Comparison of ENCODE assay signal across 10 mouse cellular contexts in genomic region chr11:67772577-67772976, GRCm38 (mm10). TPM values are rescaled to one million over a fixed set of nuclear protein-coding genes. Genes with fewer than 3 reads are reported as not detected.
A peak's percentile ranks its signal among the peaks of the same experiment; 100 is the strongest.
DNase-seq lines count a peak whose midpoint lies in the region; ATAC-seq and TF ChIP-seq lines count a peak whose summit lies in the region.
"Had no signal": no experiment of that assay in that cellular context is flagged by ENCODE, and none has a peak within 500 bp of the region (broad histone marks: within the 10 kb centered on the region; RNA-seq: fewer than 3 reads in every experiment).

No protein-coding gene starts in this region.

- intact Hi-C loops in heart, adult 2 months (cut with DNase I), result no loop called here
- intact Hi-C loops in gastrocnemius, postnatal 36 days (cut with DNase I), result no loop called here

- H3K36me3 ChIP-seq in heart, adult 2 months (ENCODE audit: control insufficient read depth, insufficient read depth, low read length), result no peaks in the 10 kb centered on the region
- no peaks in the 10 kb centered on the region for H3K36me3 ChIP-seq in heart, embryonic 11.5 days (ENCODE audit: control insufficient read depth, insufficient read depth, low read length)
- no peaks in the 10 kb centered on the region for H3K36me3 ChIP-seq in forebrain, embryonic 13.5 days (ENCODE audit: poor library complexity, severe bottlenecking)
- no peaks in the 10 kb centered on the region for H3K36me3 ChIP-seq in midbrain, postnatal 0 days (ENCODE audit: insufficient read depth, low read length)
- H3K36me3 ChIP-seq: liver, embryonic 13.5 days had no signal

- no peak overlapping the region for H3K9ac ChIP-seq in heart, adult 2 months (ENCODE audit: low read depth, low read length)
- H3K9ac ChIP-seq in heart, embryonic 11.5 days (ENCODE audit: low read depth, low read length), result no peak overlapping the region
- H3K9ac ChIP-seq in forebrain, embryonic 13.5 days, result no peak overlapping the region
- no peak overlapping the region for H3K9ac ChIP-seq in midbrain, postnatal 0 days (replicated peaks; ENCODE audit: low read length, poor library complexity, severe bottlenecking)
- H3K9ac ChIP-seq: liver, embryonic 13.5 days had no signal

- no peak for TF ChIP-seq EP300 in heart, adult 2 months (IDR thresholded peaks at IDR 0.05; ENCODE audit: insufficient read depth, low read depth, low read length)

- H3K4me1 ChIP-seq in heart, adult 2 months (ENCODE audit: control insufficient read depth, insufficient read depth, low read length), result no peaks in the 10 kb centered on the region
- no peaks in the 10 kb centered on the region for H3K4me1 ChIP-seq in heart, embryonic 11.5 days (ENCODE audit: control insufficient read depth, insufficient read depth, low read length)
- H3K4me1 ChIP-seq in forebrain, embryonic 13.5 days, result peaks cover 9% of the 10 kb centered on the region
- no peaks in the 10 kb centered on the region for H3K4me1 ChIP-seq in midbrain, postnatal 0 days (ENCODE audit: insufficient read depth, low read length)
- H3K4me1 ChIP-seq: liver, embryonic 13.5 days had no signal

- H3K9me3 ChIP-seq in heart, embryonic 11.5 days (replicated peaks; ENCODE audit: control insufficient read depth, low read length), result no peaks in the 10 kb centered on the region
- H3K9me3 ChIP-seq in forebrain, embryonic 13.5 days (replicated peaks), result no peaks in the 10 kb centered on the region
- H3K9me3 ChIP-seq in midbrain, postnatal 0 days (ENCODE audit: low read length), result no peaks in the 10 kb centered on the region
- H3K9me3 ChIP-seq: liver, embryonic 13.5 days had no signal

- 16% methylated on average over 8 of the region's 8 CpGs for WGBS in heart, adult 2 months
- 27% methylated on average over 8 of the region's 8 CpGs for WGBS in heart, embryonic 11.5 days (ENCODE audit: insufficient replicate concordance)
- WGBS in forebrain, embryonic 13.5 days, result 23% methylated on average over 8 of the region's 8 CpGs
- 24% methylated on average over 8 of the region's 8 CpGs for WGBS in midbrain, postnatal 0 days

- H3K79me2 ChIP-seq in heart, adult 2 months (replicated peaks; ENCODE audit: control insufficient read depth, insufficient read depth, low read length), result no peaks in the 10 kb centered on the region

- TF ChIP-seq POLR2A in heart, adult 2 months (IDR thresholded peaks at IDR 0.05; ENCODE audit: insufficient read depth, low read depth, low read length), result no peak

- no peak overlapping the region for H3K4me2 ChIP-seq in heart, embryonic 11.5 days
- H3K4me2 ChIP-seq in forebrain, embryonic 13.5 days, result no peak overlapping the region
- H3K4me2 ChIP-seq in midbrain, postnatal 0 days (ENCODE audit: low read depth, low read length, poor library complexity, severe bottlenecking), result no peak overlapping the region
- H3K4me2 ChIP-seq: liver, embryonic 13.5 days had no signal

- ATAC-seq in heart, embryonic 11.5 days (replicated peaks; ENCODE audit: insufficient number of reproducible peaks, low FRiP score, low TSS enrichment), result no peak
- peak; percentile 75; the same call in 1 of the 2 replicates for ATAC-seq in forebrain, embryonic 13.5 days
- ATAC-seq in midbrain, postnatal 0 days (ENCODE audit: low FRiP score), result no peak

- DNase-seq in heart, adult 2 months, result no peak
- DNase-seq in 3T3-L1 (ENCODE audit: low read depth, low spot score), result peak; percentile 60
- peak; percentile 42 for DNase-seq in adrenal gland, postnatal 25 days
- DNase-seq in layer of hippocampus, adult 8-10 months (ENCODE audit: low spot score in 2 of 2), result peak; percentile 61 to 72
- DNase-seq in midbrain, postnatal 0 days (ENCODE audit: low spot score), result peak; percentile 89
- no peak for DNase-seq in gastrocnemius, postnatal 36 days
- DNase-seq: liver, embryonic 13.5 days had no signal

- no peak overlapping the region for H3K4me3 ChIP-seq in heart, adult 2 months
- no peak overlapping the region for H3K4me3 ChIP-seq in heart, embryonic 11.5 days (ENCODE audit: low read depth, low read length)
- H3K4me3 ChIP-seq in forebrain, embryonic 13.5 days, result no peak overlapping the region
- no peak overlapping the region for H3K4me3 ChIP-seq in midbrain, postnatal 0 days (ENCODE audit: low read depth, low read length)
- H3K4me3 ChIP-seq: liver, embryonic 13.5 days had no signal

- H3K27me3 ChIP-seq in heart, adult 2 months (ENCODE audit: control insufficient read depth, insufficient read depth, low read length), result no peaks in the 10 kb centered on the region
- no peaks in the 10 kb centered on the region for H3K27me3 ChIP-seq in heart, embryonic 11.5 days (ENCODE audit: control insufficient read depth, insufficient read depth, low read length)
- no peaks in the 10 kb centered on the region for H3K27me3 ChIP-seq in forebrain, embryonic 13.5 days
- H3K27me3 ChIP-seq in midbrain, postnatal 0 days (ENCODE audit: insufficient read depth, low read length), result no peaks in the 10 kb centered on the region

- TF ChIP-seq CTCF in heart, adult 2 months (IDR thresholded peaks at IDR 0.05), result peak; percentile 37
- TF ChIP-seq CTCF in midbrain, postnatal 0 days (IDR thresholded peaks at IDR 0.05), result peak; percentile 78

- H3K27ac ChIP-seq in heart, adult 2 months, result no peak overlapping the region
- no peak overlapping the region for H3K27ac ChIP-seq in heart, embryonic 11.5 days (ENCODE audit: low read depth, low read length)
- H3K27ac ChIP-seq in forebrain, embryonic 13.5 days, result no peak overlapping the region
- H3K27ac ChIP-seq in midbrain, postnatal 0 days (ENCODE audit: low read depth, low read length), result no peak overlapping the region
- H3K27ac ChIP-seq: liver, embryonic 13.5 days had no signal

RNA-seq across cellular contexts. Expression of gene Glp2r, which starts 1.6 kb away (rescaled TPM):
- total RNA-seq in heart, adult 2 months (2021), result not detected
- not detected in 2 replicates for polyA plus RNA-seq in heart, adult 2 months (2012; rRNA removed)
- polyA plus RNA-seq in heart, embryonic 11.5 days (2014; fragmentation: Nextera tagmentation; extraction: Ambion mirVana), result 0.03 TPM in 1 of 2 replicates, not detected in the other
- total RNA-seq in adrenal gland, postnatal 25 days (2021), result not detected in 2 replicates
- 0.05 TPM in 1 of 2 replicates, not detected in the other for polyA plus RNA-seq in forebrain, embryonic 13.5 days (2015; fragmentation: Nextera tagmentation; extraction: Ambion mirVana)
- 1 to 10 TPM; 1.7 to 2.2 (median 1.8) TPM for total RNA-seq in layer of hippocampus, adult 8-10 months (2022)
- 0.11 TPM in 1 of 2 replicates, not detected in the other for total RNA-seq in midbrain, postnatal 0 days (2014; rRNA removed)
- 0.07 and 0.15 TPM in 2 replicates for polyA plus RNA-seq in midbrain, postnatal 0 days (2015; fragmentation: Nextera tagmentation; extraction: Ambion mirVana)
- total RNA-seq in gastrocnemius, postnatal 36 days (2021), result under 1 TPM; 0.13 to 0.37 TPM
- total RNA-seq: MEL had no signal

RNA-seq across cellular contexts. Expression of gene Gsg1l2, which starts 1.8 kb away (rescaled TPM):
- not detected for total RNA-seq in heart, adult 2 months (2021)
- not detected in 2 replicates for polyA plus RNA-seq in heart, adult 2 months (2012; rRNA removed)
- polyA plus RNA-seq in heart, embryonic 11.5 days (2014; fragmentation: Nextera tagmentation; extraction: Ambion mirVana), result not detected in 2 replicates
- not detected in 2 replicates for total RNA-seq in adrenal gland, postnatal 25 days (2021)
- polyA plus RNA-seq in forebrain, embryonic 13.5 days (2015; fragmentation: Nextera tagmentation; extraction: Ambion mirVana), result not detected in 2 replicates
- not detected for total RNA-seq in layer of hippocampus, adult 8-10 months (2022)
- total RNA-seq in midbrain, postnatal 0 days (2014; rRNA removed), result not detected in 2 replicates
- not detected in 2 replicates for polyA plus RNA-seq in midbrain, postnatal 0 days (2015; fragmentation: Nextera tagmentation; extraction: Ambion mirVana)
- not detected for total RNA-seq in gastrocnemius, postnatal 36 days (2021)
- total RNA-seq: MEL had no signal
- polyA plus RNA-seq: liver, embryonic 13.5 days had no signal

RNA-seq across cellular contexts. Expression of gene Dhrs7c, which starts 25.4 kb away (rescaled TPM):
- total RNA-seq in heart, adult 2 months (2021), result 100 to 1,000 TPM; 178 to 217 TPM
- polyA plus RNA-seq in heart, adult 2 months (2012; rRNA removed), result 214 and 333 TPM in 2 replicates
- polyA plus RNA-seq in heart, embryonic 11.5 days (2014; fragmentation: Nextera tagmentation; extraction: Ambion mirVana), result 0.39 and 0.86 TPM in 2 replicates
- total RNA-seq in adrenal gland, postnatal 25 days (2021), result not detected in 2 replicates
- not detected in 2 replicates for polyA plus RNA-seq in forebrain, embryonic 13.5 days (2015; fragmentation: Nextera tagmentation; extraction: Ambion mirVana)
- total RNA-seq in layer of hippocampus, adult 8-10 months (2022), result not detected
- total RNA-seq in midbrain, postnatal 0 days (2014; rRNA removed), result not detected in 2 replicates
- 0.23 TPM in 1 of 2 replicates, not detected in the other for polyA plus RNA-seq in midbrain, postnatal 0 days (2015; fragmentation: Nextera tagmentation; extraction: Ambion mirVana)
- 100 to 1,000 TPM; 353 to 437 TPM for total RNA-seq in gastrocnemius, postnatal 36 days (2021)
- total RNA-seq: MEL had no signal
- polyA plus RNA-seq: liver, embryonic 13.5 days had no signal

Comparison
In these comparisons a context has a peak if more than half of its experiments do, and no peak if none do; other contexts are left out.
1. DNase-seq: peak in 3T3-L1 (single experiment), adrenal gland, postnatal 25 days (single experiment), layer of hippocampus, adult 8-10 months (2 of 2) and midbrain, postnatal 0 days (single experiment); none in heart, adult 2 months (0 of 2) and gastrocnemius, postnatal 36 days (0 of 2).
2. RNA of gene Dhrs7c, which starts 25.4 kb away (total RNA-seq): 353 to 437 TPM in gastrocnemius, postnatal 36 days and 178 to 217 TPM in heart, adult 2 months; not detected in midbrain, postnatal 0 days, not detected in adrenal gland, postnatal 25 days and not detected in layer of hippocampus, adult 8-10 months; every median in the first group is over 100 times any median in the second.